Mouse (Mus musculus) heart, embryonic 11.5 days (tissue): ENCODE measurements around the gene Nrxn3. TPM values are rescaled to one million over a fixed set of nuclear protein-coding genes. Genes with fewer than 3 reads are reported as not detected.

Source experiments
- ATAC-seq: fragments of 200-750 bp; cut with Nextera tagmentation; replicated peaks from 2 replicates; pipeline ENCODE4 v1.8.0; 2017; ENCODE audit warnings: moderate library complexity; ENCODE audit not compliant: insufficient number of reproducible peaks, low FRiP score, low TSS enrichment
- H3K27ac ChIP-seq: fragments of 300-500 bp; sonication (generic); 2 replicates; pipeline ENCODE4 v1.5.1; 2014; ENCODE audit warnings: mild to moderate bottlenecking, low read depth, low read length
- H3K27me3 ChIP-seq: fragments of 300-500 bp; sonication (generic); 2 replicates; pipeline ENCODE4 v1.6.1; 2014; ENCODE audit warnings: mild to moderate bottlenecking, low read length, mixed read lengths; ENCODE audit not compliant: control insufficient read depth, insufficient read depth
- H3K36me3 ChIP-seq: fragments of 300-500 bp; sonication (generic); 2 replicates; pipeline ENCODE4 v1.6.1; 2014; ENCODE audit warnings: mild to moderate bottlenecking, low read length, moderate library complexity, mixed read lengths; ENCODE audit not compliant: control insufficient read depth, insufficient read depth
- H3K4me1 ChIP-seq: fragments of 300-500 bp; sonication (generic); 2 replicates; pipeline ENCODE4 v1.6.1; 2014; ENCODE audit warnings: low read length; ENCODE audit not compliant: control insufficient read depth, insufficient read depth
- H3K4me2 ChIP-seq: fragments of 300-500 bp; sonication (generic); 2 replicates; pipeline ENCODE4 v1.6.1; 2014; ENCODE audit warnings: mild to moderate bottlenecking, moderate library complexity
- H3K4me3 ChIP-seq: fragments of 300-500 bp; sonication (generic); 2 replicates; pipeline ENCODE4 v1.5.1; 2014; ENCODE audit warnings: low read depth, low read length
- H3K9ac ChIP-seq: fragments of 300-500 bp; sonication (generic); 2 replicates; pipeline ENCODE4 v1.6.1; 2014; ENCODE audit warnings: mild to moderate bottlenecking, low read depth, low read length, moderate library complexity
- H3K9me3 ChIP-seq: fragments of 300-500 bp; sonication (generic); replicated peaks from 2 replicates; pipeline ENCODE4 v1.6.1; 2016; ENCODE audit warnings: low read length; ENCODE audit not compliant: control insufficient read depth
- WGBS: fragments of 180-500 bp; shearing (Covaris S2); extraction: QIAGEN DNeasy Blood & Tissue Kit; methylation state at CpG from one replicate; pipeline ENCODE4 v1.1.7; 2014; ENCODE audit not compliant: insufficient replicate concordance; 5-methylcytosine and 5-hydroxymethylcytosine counted together
- polyA plus RNA-seq: library from polyadenylated mRNA; unstranded; fragments of >200 nt; fragmentation: Nextera tagmentation; extraction: Ambion mirVana; gene quantifications from 2 replicates; pipeline ENCODE4 v1.2.1, GENCODE M21; 2014

The Nrxn3 gene
- polyA plus RNA-seq, 1 experiment from 2014 or later = 4.5 TPM

DNA sequence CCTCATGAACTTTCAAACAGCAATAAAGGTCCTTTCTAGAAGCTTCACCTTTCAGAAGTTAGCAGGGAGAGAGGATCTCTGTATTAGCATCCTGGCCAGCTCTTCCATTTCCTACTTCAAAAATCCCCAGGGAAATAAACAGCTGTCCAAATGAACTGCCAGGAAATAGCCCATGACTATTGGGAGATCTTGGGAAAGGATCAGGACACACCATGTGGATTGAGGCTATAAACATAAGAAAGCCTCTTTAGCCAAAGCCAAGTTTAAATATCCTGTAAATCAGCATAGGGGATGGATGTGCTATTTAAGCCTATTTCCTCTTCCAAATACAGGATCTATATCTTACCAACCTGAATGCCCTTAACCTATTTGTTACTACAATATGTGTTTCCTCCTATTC, 1230.6 kb downstream of the Nrxn3 start:
- Histone ChIP-seq H3K36me3 (no peaks in the 10 kb centered on the region), H3K9ac (no peak overlapping the region), H3K9me3 (no peaks in the 10 kb centered on the region), H3K4me1 (no peaks in the 10 kb centered on the region), H3K27me3 (no peaks in the 10 kb centered on the region), H3K4me2 (no peak overlapping the region), H3K27ac (no peak overlapping the region), H3K4me3 (no peak overlapping the region)
- no peak for ATAC-seq

DNA sequence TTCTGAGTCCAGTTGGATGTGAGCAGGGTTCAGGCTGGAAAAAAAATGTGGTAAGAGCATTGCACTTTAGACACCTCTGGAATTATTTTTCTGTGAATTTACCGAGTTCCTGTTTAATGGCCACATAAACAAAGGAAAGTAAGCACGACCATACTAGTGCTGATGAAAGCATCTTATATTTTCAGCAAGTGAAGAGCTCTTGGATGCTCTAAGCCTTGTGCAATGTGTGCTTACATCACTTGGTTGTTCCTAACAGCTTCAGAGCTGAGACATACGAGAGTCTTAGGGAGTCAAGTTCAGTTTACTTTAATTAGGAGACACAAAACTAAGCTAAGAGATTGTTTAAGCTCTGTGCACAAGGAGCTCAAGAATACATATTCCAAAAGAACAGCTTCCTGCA, 1231.0 kb downstream of the Nrxn3 start:
- WGBS = 48% methylated on average over 3 of the region's 3 CpGs
- H3K27ac ChIP-seq = no peak overlapping the region
- H3K9me3 ChIP-seq = no peaks in the 10 kb centered on the region
- H3K9ac ChIP-seq = no peak overlapping the region
- no peaks in the 10 kb centered on the region for H3K4me1 ChIP-seq
- no peak overlapping the region for H3K4me2 ChIP-seq
- no peak for ATAC-seq
- H3K27me3 ChIP-seq = no peaks in the 10 kb centered on the region
- no peak overlapping the region for H3K4me3 ChIP-seq
- H3K36me3 ChIP-seq = no peaks in the 10 kb centered on the region

DNA sequence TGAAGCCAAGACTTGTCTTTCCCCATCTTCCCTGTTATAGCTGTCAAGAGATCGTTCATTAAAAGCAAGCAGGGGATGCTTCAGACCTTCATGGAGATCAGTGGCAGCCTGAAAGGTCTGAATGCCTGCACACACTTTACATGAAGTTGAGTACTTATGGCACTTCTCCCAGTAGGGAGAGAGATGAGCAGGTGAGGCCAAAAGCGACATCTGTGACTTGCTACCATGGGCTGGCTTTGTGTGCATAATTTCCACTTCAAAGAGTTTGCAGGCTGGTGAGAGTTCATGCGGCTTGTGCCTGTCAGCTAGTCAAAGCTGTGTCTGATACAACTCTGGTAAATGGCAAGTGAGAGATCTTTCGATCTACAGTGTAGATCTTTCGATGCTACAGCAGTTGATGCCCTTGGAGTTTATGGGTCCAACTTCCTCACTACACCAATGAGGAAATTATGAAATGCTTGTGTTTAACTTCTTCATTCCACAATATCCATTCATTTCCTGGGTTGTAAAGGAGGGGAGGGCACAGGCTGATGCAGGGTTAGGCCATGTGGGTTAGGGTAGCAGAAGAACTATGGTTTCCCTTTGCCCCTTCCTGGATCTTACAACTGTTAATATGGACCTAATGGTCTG, 1231.9 kb downstream of the Nrxn3 start:
- Histone ChIP-seq H3K9ac (no peak overlapping the region), H3K4me2 (no peak overlapping the region), H3K27me3 (no peaks in the 10 kb centered on the region), H3K36me3 (no peaks in the 10 kb centered on the region), H3K9me3 (no peaks in the 10 kb centered on the region), H3K4me1 (no peaks in the 10 kb centered on the region), H3K27ac (no peak overlapping the region), H3K4me3 (no peak overlapping the region)
- WGBS = 56% methylated on average over 5 of the region's 5 CpGs
- no peak for ATAC-seq

DNA sequence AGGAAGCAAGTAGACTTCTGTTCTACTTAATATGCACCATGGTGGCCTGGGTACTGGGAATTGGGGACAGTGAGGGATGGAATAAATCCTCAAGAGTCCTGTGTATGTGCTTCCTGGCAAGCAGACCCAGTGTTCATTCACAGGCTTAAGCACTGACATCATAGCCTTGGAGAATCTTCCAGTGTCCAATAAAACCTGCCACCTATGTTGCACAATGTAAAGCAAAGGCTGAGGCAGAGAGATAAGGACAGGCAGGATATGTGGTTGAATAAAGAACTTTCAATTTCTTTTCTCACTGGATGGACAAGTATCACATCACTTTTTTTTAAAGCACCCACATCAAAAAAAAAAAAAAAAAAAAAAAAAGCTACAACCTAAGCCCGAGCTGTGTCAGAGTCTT, 1240.4 kb downstream of the Nrxn3 start:
- no peaks in the 10 kb centered on the region for H3K36me3 ChIP-seq
- no peak overlapping the region for H3K27ac ChIP-seq
- H3K9me3 ChIP-seq = no peaks in the 10 kb centered on the region
- H3K27me3 ChIP-seq = no peaks in the 10 kb centered on the region
- no peak for ATAC-seq
- no peaks in the 10 kb centered on the region for H3K4me1 ChIP-seq
- H3K4me2 ChIP-seq = no peak overlapping the region
- WGBS = 86% methylated on average over 1 of the region's 1 CpGs
- no peak overlapping the region for H3K9ac ChIP-seq
- H3K4me3 ChIP-seq = no peak overlapping the region

DNA sequence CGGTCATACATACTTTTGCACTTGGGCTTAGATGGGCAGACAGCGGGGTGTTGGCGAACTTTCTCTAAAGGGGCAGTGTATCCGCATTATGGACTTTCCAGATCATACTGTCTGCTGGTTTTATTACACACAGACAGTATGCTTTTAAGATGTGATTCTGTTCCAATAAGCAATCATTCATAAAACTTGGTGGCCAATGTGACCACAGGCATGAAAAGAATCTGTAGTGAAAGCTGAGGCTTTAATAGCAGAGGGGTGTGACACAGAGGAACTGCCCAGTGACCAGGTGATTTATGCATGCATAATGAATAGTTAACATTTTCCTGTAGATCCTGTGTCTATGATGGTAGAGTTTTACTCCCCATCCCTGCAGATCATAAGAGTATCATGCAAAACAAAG, 1254.0 kb downstream of the Nrxn3 start:
- Histone ChIP-seq H3K4me3 (no peak overlapping the region), H3K4me2 (no peak overlapping the region), H3K9me3 (no peaks in the 10 kb centered on the region), H3K4me1 (no peaks in the 10 kb centered on the region), H3K36me3 (no peaks in the 10 kb centered on the region), H3K9ac (no peak overlapping the region), H3K27ac (no peak overlapping the region), H3K27me3 (no peaks in the 10 kb centered on the region)
- ATAC-seq = no peak
- WGBS = 83% methylated on average over 4 of the region's 4 CpGs

DNA sequence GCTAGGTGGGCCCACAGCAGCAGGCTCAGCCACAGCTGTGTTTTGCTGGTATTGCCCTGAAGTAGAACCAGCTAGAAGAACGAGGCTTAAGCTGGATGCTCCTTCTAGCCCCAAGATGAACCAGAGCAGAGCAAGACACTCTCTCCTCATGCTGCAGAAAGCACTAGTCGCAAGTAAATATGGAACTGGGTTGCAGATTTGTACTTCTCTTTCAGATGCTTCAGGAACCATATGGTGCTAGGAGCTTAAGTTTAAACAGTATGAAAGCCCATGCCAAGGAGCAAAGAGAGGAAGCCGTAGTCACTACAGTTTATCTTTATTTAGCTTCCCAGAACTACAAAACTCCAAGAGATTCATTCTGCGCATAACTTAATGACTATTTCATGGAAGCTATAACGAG, 1254.8 kb downstream of the Nrxn3 start:
- H3K4me3 ChIP-seq = no peak overlapping the region
- H3K9ac ChIP-seq = no peak overlapping the region
- no peak overlapping the region for H3K27ac ChIP-seq
- no peak for ATAC-seq
- H3K4me1 ChIP-seq = no peaks in the 10 kb centered on the region
- no peaks in the 10 kb centered on the region for H3K9me3 ChIP-seq
- WGBS = 78% methylated on average over 5 of the region's 5 CpGs
- H3K27me3 ChIP-seq = no peaks in the 10 kb centered on the region
- H3K36me3 ChIP-seq = no peaks in the 10 kb centered on the region
- no peak overlapping the region for H3K4me2 ChIP-seq

DNA sequence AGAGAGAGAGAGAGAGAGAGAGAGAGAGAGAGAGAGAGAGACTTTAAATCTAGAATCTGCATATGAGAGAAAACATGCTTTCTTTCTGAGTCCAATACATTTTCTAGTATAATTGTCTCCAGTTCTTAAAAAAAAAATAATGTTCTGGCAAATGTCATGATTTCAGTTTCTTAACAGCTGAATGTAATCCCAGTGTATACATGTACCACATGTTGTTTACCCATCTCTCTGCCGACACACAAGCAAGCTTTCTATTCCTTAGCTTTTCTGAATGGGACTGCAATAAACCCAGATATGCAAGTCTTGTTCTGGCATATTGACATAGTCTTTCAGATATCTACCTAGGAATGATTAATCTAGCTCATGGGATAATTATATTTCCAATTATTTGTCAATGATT, 1256.5 kb downstream of the Nrxn3 start:
- Histone ChIP-seq H3K4me1 (no peaks in the 10 kb centered on the region), H3K9me3 (no peaks in the 10 kb centered on the region), H3K27ac (no peak overlapping the region), H3K9ac (no peak overlapping the region), H3K4me3 (no peak overlapping the region), H3K36me3 (no peaks in the 10 kb centered on the region), H3K4me2 (no peak overlapping the region), H3K27me3 (no peaks in the 10 kb centered on the region)
- 74% methylated on average over 1 of the region's 1 CpGs for WGBS
- ATAC-seq = no peak

DNA sequence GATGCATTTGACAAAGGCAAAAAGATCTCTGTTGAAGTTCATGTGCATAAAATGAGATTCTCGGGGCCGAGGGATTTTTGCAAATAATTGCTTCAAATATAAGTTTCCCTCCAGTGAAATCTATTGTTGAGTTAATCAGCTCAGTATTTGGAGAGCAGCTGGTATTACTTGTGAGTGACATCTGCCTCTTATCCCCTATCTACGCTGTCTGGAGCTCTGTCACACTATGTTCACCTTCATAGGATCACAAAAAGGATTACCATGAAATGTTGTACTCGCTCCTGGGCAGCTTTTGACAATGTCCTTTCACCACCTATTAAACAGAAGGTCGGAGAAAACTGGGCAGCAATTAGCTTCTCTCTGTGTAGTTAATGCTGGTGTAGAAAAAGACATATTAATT, 1259.8 kb downstream of the Nrxn3 start:
- no peaks in the 10 kb centered on the region for H3K4me1 ChIP-seq
- H3K9ac ChIP-seq = no peak overlapping the region
- H3K4me3 ChIP-seq = no peak overlapping the region
- WGBS = 70% methylated on average over 5 of the region's 5 CpGs
- H3K27ac ChIP-seq = no peak overlapping the region
- H3K4me2 ChIP-seq = no peak overlapping the region
- H3K27me3 ChIP-seq = no peaks in the 10 kb centered on the region
- no peaks in the 10 kb centered on the region for H3K9me3 ChIP-seq
- ATAC-seq = no peak
- no peaks in the 10 kb centered on the region for H3K36me3 ChIP-seq

DNA sequence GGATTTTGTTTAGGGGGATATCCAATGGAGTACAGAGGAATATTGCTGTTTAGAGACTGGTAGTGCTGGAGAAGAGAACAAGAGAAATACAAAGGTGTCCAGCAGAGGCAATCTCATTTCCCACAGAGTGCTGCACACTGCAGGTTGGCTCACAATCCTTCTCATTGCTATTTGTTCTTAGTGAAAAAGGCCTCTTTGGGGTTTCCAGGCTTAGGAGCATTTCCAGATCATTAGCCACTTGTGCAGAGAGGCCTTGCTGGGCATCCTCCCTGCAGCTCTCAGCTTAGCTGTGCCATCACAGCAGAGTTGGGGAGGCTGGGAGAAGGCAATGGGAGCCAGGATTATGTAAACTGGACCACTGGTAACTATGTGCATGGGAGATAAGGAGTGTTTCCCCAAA, 1260.7 kb downstream of the Nrxn3 start:
- H3K4me1 ChIP-seq = no peaks in the 10 kb centered on the region
- H3K27ac ChIP-seq = no peak overlapping the region
- no peak overlapping the region for H3K4me3 ChIP-seq
- H3K9me3 ChIP-seq = no peaks in the 10 kb centered on the region
- no peaks in the 10 kb centered on the region for H3K36me3 ChIP-seq
- no peak overlapping the region for H3K9ac ChIP-seq
- H3K27me3 ChIP-seq = no peaks in the 10 kb centered on the region
- H3K4me2 ChIP-seq = no peak overlapping the region
- no peak for ATAC-seq
